Mouse (Mus musculus) liver, embryonic 16.5 days (tissue): ENCODE data around the gene Ces3a. TPM values are rescaled to one million over a fixed set of nuclear protein-coding genes. Genes with fewer than 3 reads are reported as not detected.
"Not testable (repeated sequence)": the region's sequence is repeated elsewhere in the genome, so short reads cannot be mapped to it uniquely, and the experiment has no call there.

Experiments
- ATAC-seq: fragments of 200-750 bp; cut with Nextera tagmentation; 2 replicates; pipeline ENCODE4 v1.8.0; 2017; ENCODE audit warnings: low read depth, mild to moderate bottlenecking, moderate number of reproducible peaks, moderate library complexity
- H3K27ac ChIP-seq: fragments of 300-500 bp; sonication (generic); 2 replicates; pipeline ENCODE4 v1.5.1; 2014; ENCODE audit warnings: mild to moderate bottlenecking, low read length
- H3K27me3 ChIP-seq: fragments of 300-500 bp; sonication (generic); 2 replicates; pipeline ENCODE4 v1.6.1; 2014; ENCODE audit warnings: low read depth, low read length, mixed read lengths; ENCODE audit not compliant: control insufficient read depth, insufficient read depth
- H3K36me3 ChIP-seq: fragments of 300-500 bp; sonication (generic); 2 replicates; pipeline ENCODE4 v1.6.1; 2014; ENCODE audit warnings: mild to moderate bottlenecking; ENCODE audit not compliant: control insufficient read depth, insufficient read depth
- H3K4me1 ChIP-seq: fragments of 300-500 bp; sonication (generic); 2 replicates; pipeline ENCODE4 v1.6.1; 2014; ENCODE audit warnings: low read depth, low read length, mixed read lengths; ENCODE audit not compliant: control insufficient read depth
- H3K4me2 ChIP-seq: fragments of 300-500 bp; sonication (generic); 2 replicates; pipeline ENCODE4 v1.6.1; 2014; ENCODE audit warnings: low read depth, low read length, mixed read lengths
- H3K4me3 ChIP-seq: fragments of 300-500 bp; sonication (generic); 2 replicates; pipeline ENCODE4 v1.5.1; 2014; ENCODE audit warnings: low read depth, mild to moderate bottlenecking, low read length
- H3K9ac ChIP-seq: fragments of 300-500 bp; sonication (generic); 2 replicates; pipeline ENCODE4 v1.6.1; 2014; ENCODE audit warnings: low read depth, low read length
- H3K9me3 ChIP-seq: fragments of 300-500 bp; sonication (generic); replicated peaks from 2 replicates; pipeline ENCODE4 v1.6.1; 2016; ENCODE audit warnings: low read length; ENCODE audit not compliant: control insufficient read depth
- WGBS: fragments of 180-500 bp; shearing (Covaris S2); extraction: QIAGEN DNeasy Blood & Tissue Kit; methylation state at CpG from one replicate; pipeline ENCODE4 v1.1.7; 2014; ENCODE audit not compliant: insufficient replicate concordance; 5-methylcytosine and 5-hydroxymethylcytosine counted together
- polyA plus RNA-seq: library from polyadenylated mRNA; unstranded; fragments of >200 nt; fragmentation: Nextera tagmentation; extraction: Ambion mirVana; gene quantifications from 2 replicates; pipeline ENCODE4 v1.2.1, GENCODE M21; 2015

Gene Ces3a
- polyA plus RNA-seq, 1 experiment from 2014 or later, result 0.83 TPM

DNA sequence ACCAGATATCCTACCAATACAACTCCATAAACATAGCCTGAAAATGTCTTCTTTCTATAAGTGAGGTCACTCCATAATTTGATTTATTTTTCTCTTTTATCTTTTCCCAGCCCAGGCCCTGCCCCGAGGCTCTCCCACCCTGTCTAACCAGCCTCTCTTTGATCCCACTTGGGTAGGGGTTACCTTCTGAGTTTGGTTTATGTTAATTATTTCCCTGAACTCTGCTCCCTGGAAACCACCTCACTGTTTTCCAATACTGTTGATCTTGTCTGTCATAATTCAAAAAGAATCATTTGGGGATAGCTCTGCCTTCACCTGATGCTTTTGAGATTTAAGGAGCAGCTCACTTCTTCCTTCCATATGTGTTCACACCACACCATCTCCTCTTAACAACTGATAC lies 4.9 kb upstream of the Ces3a start:
- no peaks in the 10 kb centered on the region for H3K36me3 ChIP-seq
- no peak overlapping the region for H3K27ac ChIP-seq
- no peak overlapping the region for H3K4me2 ChIP-seq
- H3K9me3 ChIP-seq, result no peaks in the 10 kb centered on the region
- H3K9ac ChIP-seq, result no peak overlapping the region
- H3K27me3 ChIP-seq, result no peaks in the 10 kb centered on the region
- no peak overlapping the region for H3K4me3 ChIP-seq
- WGBS, result 33% methylated on average over 1 of the region's 1 CpGs
- ATAC-seq, result peak; percentile 65; the same call in 1 of the 2 replicates
- no peaks in the 10 kb centered on the region for H3K4me1 ChIP-seq

DNA sequence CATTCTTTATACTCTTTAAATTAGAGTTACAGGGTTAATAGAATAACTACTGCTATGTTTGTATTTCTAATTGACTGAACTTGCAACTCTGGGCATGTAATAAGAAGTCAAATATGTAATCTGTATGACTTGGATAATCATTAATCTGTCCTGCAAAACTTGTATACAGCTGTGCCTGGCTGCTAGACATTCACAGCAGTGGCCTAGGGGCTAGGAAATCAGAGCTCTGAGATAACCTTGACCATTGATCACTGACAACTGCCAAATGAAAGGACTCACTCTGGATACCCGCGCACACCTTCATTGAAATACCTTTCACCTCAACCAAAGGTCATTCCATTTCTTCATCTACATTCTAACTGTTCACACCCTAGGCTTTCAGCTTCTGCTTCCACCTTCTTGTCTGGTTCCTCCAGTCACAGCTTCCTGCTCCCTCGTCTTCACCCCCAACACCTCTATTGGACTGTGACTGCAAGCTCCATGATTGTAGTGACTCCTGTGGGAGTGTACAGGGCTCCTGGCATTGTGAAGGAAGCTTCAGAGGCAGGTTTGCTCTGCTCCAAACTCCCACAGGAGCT lies 2.5 kb upstream of the Ces3a start:
- Histone ChIP-seq H3K27ac (0 out of 2 replicates have a peak overlapping the region, but pooled peaks have one; percentile 44), H3K9me3 (no peaks in the 10 kb centered on the region), H3K27me3 (no peaks in the 10 kb centered on the region), H3K4me3 (no peak overlapping the region), H3K4me2 (no peak overlapping the region), H3K4me1 (no peaks in the 10 kb centered on the region), H3K36me3 (no peaks in the 10 kb centered on the region), H3K9ac (no peak overlapping the region)
- 56% methylated on average over 3 of the region's 3 CpGs for WGBS
- ATAC-seq, result peak; percentile 88

DNA sequence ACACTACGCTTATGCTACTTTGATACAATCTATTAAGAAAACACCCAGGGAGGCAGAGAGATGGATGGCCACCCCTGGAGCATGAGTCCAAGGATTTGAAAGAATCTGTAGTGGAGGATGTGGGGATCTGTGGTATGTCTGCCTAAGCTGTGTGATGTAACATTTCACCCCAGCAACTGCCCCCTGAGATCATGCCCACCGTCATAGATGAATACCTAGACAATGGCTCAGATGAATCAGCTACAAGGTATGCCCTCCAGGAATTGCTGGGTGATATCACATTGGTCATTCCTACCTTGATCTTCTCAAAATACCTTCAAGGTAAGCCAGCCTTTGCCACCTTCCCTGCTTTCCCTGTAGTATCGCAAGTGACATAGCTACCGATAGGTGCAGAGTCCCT lies 7.8 kb downstream of the Ces3a start:
- 70% methylated on average over 4 of the region's 4 CpGs for WGBS
- H3K36me3 ChIP-seq, result no peaks in the 10 kb centered on the region
- no peak for ATAC-seq
- no peak overlapping the region for H3K4me3 ChIP-seq
- no peak overlapping the region for H3K27ac ChIP-seq
- H3K4me1 ChIP-seq, result no peaks in the 10 kb centered on the region
- H3K9ac ChIP-seq, result no peak overlapping the region
- no peaks in the 10 kb centered on the region for H3K9me3 ChIP-seq
- no peaks in the 10 kb centered on the region for H3K27me3 ChIP-seq
- no peak overlapping the region for H3K4me2 ChIP-seq

DNA sequence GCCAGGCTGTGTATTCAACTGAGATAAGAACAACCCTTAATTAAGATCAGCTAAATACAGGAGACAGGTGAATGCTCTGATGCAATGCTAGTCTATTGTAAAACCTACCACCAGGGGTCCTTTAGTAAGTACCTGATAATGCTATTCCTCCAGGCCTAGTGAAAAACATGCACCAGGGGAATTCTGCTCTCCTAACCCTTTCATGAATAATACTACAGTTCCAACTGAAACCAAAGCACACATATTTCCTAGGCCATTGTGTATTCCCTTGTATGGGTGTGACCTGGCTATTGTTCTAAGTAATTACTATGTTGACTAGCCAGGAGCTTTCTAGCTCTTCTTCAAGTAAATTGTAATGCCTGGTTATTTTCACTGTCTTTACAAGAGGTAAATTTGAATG lies 11.7 kb downstream of the Ces3a start:
- Histone ChIP-seq H3K9me3 (no peaks in the 10 kb centered on the region), H3K4me1 (no peaks in the 10 kb centered on the region), H3K4me3 (no peak overlapping the region), H3K36me3 (no peaks in the 10 kb centered on the region), H3K27ac (no peak overlapping the region), H3K27me3 (no peaks in the 10 kb centered on the region), H3K9ac (no peak overlapping the region), H3K4me2 (no peak overlapping the region)
- no peak for ATAC-seq

DNA sequence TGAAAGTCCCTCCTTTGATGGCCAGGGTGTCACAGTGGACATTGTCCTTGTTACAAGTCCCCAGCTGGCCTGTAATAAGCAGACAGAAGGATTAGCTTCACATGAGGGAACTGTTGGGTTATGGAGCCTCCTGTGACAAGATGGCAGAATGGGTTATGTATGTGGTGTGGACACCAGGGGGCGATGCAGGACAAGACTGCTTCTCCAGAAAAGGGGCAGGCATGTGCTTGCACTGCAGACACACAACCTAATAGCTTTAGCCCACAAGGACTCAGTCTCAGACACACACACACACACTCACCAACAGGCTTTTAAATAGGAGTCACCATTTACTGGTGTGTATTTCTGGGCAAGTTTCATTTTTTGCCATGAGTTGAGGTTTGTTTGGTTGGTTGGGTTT lies 18.4 kb downstream of the Ces3a start:
- H3K27ac ChIP-seq, result no peak overlapping the region
- 10% methylated on average over 1 of the region's 1 CpGs for WGBS
- H3K27me3 ChIP-seq, result no peaks in the 10 kb centered on the region
- no peak overlapping the region for H3K4me3 ChIP-seq
- no peak for ATAC-seq
- no peaks in the 10 kb centered on the region for H3K9me3 ChIP-seq
- no peaks in the 10 kb centered on the region for H3K4me1 ChIP-seq
- no peak overlapping the region for H3K4me2 ChIP-seq
- H3K36me3 ChIP-seq, result no peaks in the 10 kb centered on the region
- H3K9ac ChIP-seq, result no peak overlapping the region

DNA sequence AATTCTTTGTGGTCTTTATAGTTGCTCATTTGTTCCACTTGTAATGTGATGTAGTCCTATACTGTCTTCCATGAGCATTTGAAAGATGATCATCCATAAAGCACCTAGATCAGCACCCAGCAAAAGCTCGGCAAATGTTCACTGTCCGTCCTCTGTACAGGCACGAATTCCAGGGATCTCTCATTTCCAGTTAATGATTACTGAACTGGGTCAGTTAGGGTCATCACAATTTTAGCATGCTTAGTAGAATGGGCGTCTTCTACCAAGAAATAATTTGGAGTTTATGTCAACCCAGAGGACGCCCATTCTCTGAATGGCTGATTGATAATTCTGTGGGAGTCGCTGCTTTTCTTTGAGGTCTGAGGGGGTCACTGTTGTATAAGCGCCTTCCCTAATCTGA lies 19.5 kb downstream of the Ces3a start:
- not testable (repeated sequence) for H3K9ac ChIP-seq, H3K36me3 ChIP-seq, H3K4me3 ChIP-seq, H3K9me3 ChIP-seq, H3K27ac ChIP-seq, H3K4me2 ChIP-seq, H3K27me3 ChIP-seq, H3K4me1 ChIP-seq
- ATAC-seq, result peak; percentile 85
- WGBS, result 43% methylated on average over 7 of the region's 7 CpGs

DNA sequence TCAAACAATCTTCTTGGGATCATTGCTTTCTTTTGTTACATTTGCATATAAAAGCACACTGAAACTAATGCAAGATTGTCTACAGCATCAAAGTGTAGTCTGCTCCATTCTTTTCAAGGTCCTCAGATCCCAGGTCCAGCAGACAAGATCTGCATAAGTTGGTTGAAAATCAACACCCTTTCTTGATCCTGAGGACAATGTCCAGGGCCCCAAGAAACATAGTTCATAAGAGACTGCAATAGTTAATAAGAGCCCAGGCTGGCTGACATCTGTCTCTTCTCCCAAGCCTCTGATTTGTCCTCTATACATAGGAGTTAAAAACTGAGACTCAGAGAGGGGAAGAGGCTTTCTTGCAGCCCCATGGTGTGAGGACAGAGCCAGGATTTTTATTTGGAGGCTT lies 20.6 kb downstream of the Ces3a start:
- H3K36me3 ChIP-seq, result no peaks in the 10 kb centered on the region
- H3K9ac ChIP-seq, result no peak overlapping the region
- ATAC-seq, result no peak
- H3K27ac ChIP-seq, result no peak overlapping the region
- H3K4me3 ChIP-seq, result no peak overlapping the region
- no peak overlapping the region for H3K4me2 ChIP-seq
- no peaks in the 10 kb centered on the region for H3K9me3 ChIP-seq
- no peaks in the 10 kb centered on the region for H3K4me1 ChIP-seq
- H3K27me3 ChIP-seq, result no peaks in the 10 kb centered on the region

DNA sequence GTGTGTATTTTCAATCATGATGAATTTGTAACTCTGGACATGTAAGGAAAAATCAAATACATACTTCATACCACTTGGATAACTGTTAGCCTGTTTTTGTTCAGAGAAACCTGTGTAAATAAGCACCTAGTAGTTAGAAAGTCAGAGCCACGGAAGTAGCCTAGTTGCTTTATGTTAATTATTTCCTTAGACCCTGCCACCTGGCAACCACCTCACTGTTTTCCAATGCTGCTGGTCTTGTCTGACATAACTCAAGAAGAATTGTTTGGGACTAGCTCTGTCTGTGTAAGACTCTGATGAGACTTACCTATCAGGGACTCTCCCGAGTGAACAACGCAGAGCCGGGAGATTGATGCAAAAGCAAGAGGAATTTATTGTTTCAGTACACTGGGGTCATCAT lies 28.2 kb downstream of the Ces3a start:
- no peak for ATAC-seq
- Histone ChIP-seq H3K9me3 (no peaks in the 10 kb centered on the region), H3K4me3 (no peak overlapping the region), H3K27me3 (no peaks in the 10 kb centered on the region), H3K4me2 (no peak overlapping the region), H3K36me3 (no peaks in the 10 kb centered on the region), H3K9ac (no peak overlapping the region), H3K4me1 (no peaks in the 10 kb centered on the region), H3K27ac (no peak overlapping the region)
- WGBS, result 79% methylated on average over 4 of the region's 4 CpGs

DNA sequence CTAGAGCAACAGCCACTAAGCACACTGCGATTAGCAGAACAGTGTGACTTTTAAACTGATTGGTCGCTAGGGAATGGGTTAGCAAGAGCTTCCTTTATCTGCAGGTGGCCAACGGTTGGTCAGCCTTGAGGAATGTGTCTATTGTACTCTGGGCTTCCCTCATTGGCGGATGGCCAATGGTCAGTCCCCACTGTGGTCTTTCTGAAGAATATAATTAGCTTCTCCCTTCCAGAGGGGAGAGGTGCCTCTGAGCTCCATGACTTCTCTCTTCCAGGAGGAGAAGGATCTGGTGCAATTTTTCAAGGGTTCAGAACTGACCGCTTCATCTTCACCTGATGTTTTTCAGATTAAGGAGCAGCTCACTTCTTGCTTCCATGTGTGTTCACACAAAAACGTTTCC lies 28.7 kb downstream of the Ces3a start:
- no peak overlapping the region for H3K27ac ChIP-seq
- no peaks in the 10 kb centered on the region for H3K27me3 ChIP-seq
- 47% methylated on average over 6 of the region's 6 CpGs for WGBS
- no peaks in the 10 kb centered on the region for H3K9me3 ChIP-seq
- no peak overlapping the region for H3K4me2 ChIP-seq
- no peak overlapping the region for H3K4me3 ChIP-seq
- ATAC-seq, result no peak
- H3K36me3 ChIP-seq, result no peaks in the 10 kb centered on the region
- no peaks in the 10 kb centered on the region for H3K4me1 ChIP-seq
- H3K9ac ChIP-seq, result no peak overlapping the region

DNA sequence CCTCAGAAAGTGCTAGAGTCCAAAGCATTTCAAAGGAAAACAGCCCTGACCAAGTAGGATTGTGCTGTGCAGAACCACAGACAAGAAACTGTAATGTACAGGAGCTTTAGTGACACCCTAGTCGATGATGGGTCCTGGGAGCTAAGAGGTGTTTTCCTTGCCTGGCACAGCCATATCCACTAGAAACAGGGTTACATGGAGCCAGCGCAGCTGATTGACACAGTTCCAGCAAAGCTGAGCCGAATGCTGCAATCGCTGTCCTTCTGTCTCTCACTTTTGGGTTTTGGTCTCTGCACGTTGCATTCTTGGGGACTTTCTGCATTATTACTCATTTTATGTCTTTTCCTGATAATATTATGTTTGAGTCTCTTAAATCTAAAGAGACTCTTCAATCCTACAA lies 30.2 kb downstream of the Ces3a start:
- WGBS, result 66% methylated on average over 5 of the region's 5 CpGs
- no peaks in the 10 kb centered on the region for H3K4me1 ChIP-seq
- no peaks in the 10 kb centered on the region for H3K27me3 ChIP-seq
- no peak overlapping the region for H3K4me2 ChIP-seq
- H3K9me3 ChIP-seq, result no peaks in the 10 kb centered on the region
- H3K4me3 ChIP-seq, result no peak overlapping the region
- H3K36me3 ChIP-seq, result no peaks in the 10 kb centered on the region
- H3K9ac ChIP-seq, result no peak overlapping the region
- ATAC-seq, result no peak
- H3K27ac ChIP-seq, result no peak overlapping the region
